Mouse (Mus musculus) brain, embryonic 14.5 days (tissue): ENCODE measurements around the gene Tfg.

Experiments
- CTCF ChIP-seq: fragments of 200-500 bp; IDR thresholded peaks from 2 replicates; pipeline ENCODE4 v1.5.1; 2012; ENCODE audit warnings: inconsistent platforms, mild to moderate bottlenecking, moderate library complexity, borderline replicate concordance; ENCODE audit not compliant: insufficient read depth, insufficient read length; ENCODE audit errors: extremely low read depth
- POLR2A ChIP-seq: fragments of 200-500 bp; IDR thresholded peaks from 2 replicates; pipeline ENCODE4 v1.6.1; 2012; ENCODE audit warnings: mild to moderate bottlenecking, inconsistent platforms, borderline replicate concordance; ENCODE audit not compliant: poor library complexity, insufficient read depth, insufficient read length, severe bottlenecking; ENCODE audit errors: extremely low read depth

GRCm38 (mm10) chr16:56645251-56645650 lies 72.0 kb downstream of the Tfg start:
- TF ChIP-seq CTCF (no peak), POLR2A (no peak)
